Mouse (Mus musculus) bone marrow macrophage, adult 2 months (primary cell): Measurements from ENCODE around the gene Psmd7.

Source experiments
- CTCF ChIP-seq: IDR thresholded peaks from 2 replicates; pipeline ENCODE4 v1.5.1; 2012; ENCODE audit warnings: low read depth, mild to moderate bottlenecking, low read length, moderate library complexity
- POLR2A ChIP-seq: IDR thresholded peaks from 2 replicates; pipeline ENCODE4 v1.6.1; 2012; ENCODE audit warnings: mild to moderate bottlenecking, low read depth, low read length, borderline replicate concordance

DNA sequence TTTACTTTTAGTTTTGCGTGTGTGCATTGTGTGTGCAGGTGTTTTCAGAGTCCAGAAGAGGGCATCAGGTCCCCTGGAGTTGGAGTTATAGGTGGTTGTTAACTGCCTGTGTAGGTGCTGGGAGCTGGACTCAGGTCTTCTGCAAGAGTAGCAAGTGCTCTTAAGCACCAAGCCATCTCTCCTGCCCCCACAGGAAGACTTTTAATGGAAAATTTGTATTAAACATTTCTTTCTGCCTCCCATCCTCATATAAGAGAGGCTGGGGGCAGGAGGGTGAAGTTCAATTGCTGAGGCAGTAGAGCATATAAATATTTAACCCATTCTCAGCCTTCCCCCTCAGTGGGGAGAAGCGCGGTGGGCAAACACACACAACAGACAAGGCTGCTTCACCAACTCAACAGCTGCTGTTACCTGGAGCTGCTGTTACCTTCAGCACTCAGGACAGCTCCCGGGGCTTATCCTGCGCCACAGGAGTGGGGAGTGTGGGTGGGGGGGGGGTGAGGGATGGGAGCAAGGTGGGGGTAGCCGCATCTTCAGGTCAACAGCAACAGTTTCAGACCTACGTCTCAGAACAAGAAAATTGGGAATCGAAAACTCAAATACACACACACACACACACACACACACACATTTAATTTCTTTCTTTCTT is 40.4 kb upstream of the Psmd7 start:
- TF ChIP-seq CTCF = no peak
- TF ChIP-seq POLR2A = no peak
